Mouse (Mus musculus) heart, postnatal 0 days (tissue): ENCODE results near the gene Gm826. TPM values are rescaled to one million over a fixed set of nuclear protein-coding genes. Genes with fewer than 3 reads are reported as not detected.

Experiments used
- ATAC-seq: fragments of 200-750 bp; cut with Nextera tagmentation; 2 replicates; pipeline ENCODE4 v1.8.0; 2017; ENCODE audit warnings: low read depth, moderate number of reproducible peaks, moderate library complexity; ENCODE audit not compliant: insufficient read depth
- DNase-seq: peaks from one replicate; pipeline ENCODE4 v3.0.0-alpha.2; 2016; ENCODE audit warnings: low spot score
- H3K27ac ChIP-seq: fragments of 300-500 bp; sonication (generic); 2 replicates; pipeline ENCODE4 v1.5.1; 2014; ENCODE audit warnings: low read depth, mild to moderate bottlenecking
- H3K27me3 ChIP-seq: fragments of 300-500 bp; sonication (generic); 2 replicates; pipeline ENCODE4 v1.6.1; 2014; ENCODE audit warnings: low read length, mixed read lengths; ENCODE audit not compliant: control insufficient read depth, insufficient read depth
- H3K36me3 ChIP-seq: fragments of 300-500 bp; sonication (generic); replicated peaks from 2 replicates; pipeline ENCODE4 v1.6.1; 2014; ENCODE audit warnings: low read length, mixed read lengths; ENCODE audit not compliant: control insufficient read depth, insufficient read depth
- H3K4me1 ChIP-seq: fragments of 300-500 bp; sonication (generic); 2 replicates; pipeline ENCODE4 v1.6.1; 2014; ENCODE audit warnings: antibody characterized with exemption; ENCODE audit not compliant: control insufficient read depth, insufficient read depth
- H3K4me2 ChIP-seq: fragments of 300-500 bp; sonication (generic); 2 replicates; pipeline ENCODE4 v1.6.1; 2014; ENCODE audit warnings: low read depth, mild to moderate bottlenecking, low read length, moderate library complexity
- H3K4me3 ChIP-seq: fragments of 300-500 bp; sonication (generic); 2 replicates; pipeline ENCODE4 v1.5.1; 2014; ENCODE audit warnings: low read depth, low read length
- H3K9ac ChIP-seq: fragments of 300-500 bp; sonication (generic); replicated peaks from 2 replicates; pipeline ENCODE4 v1.6.1; 2014; ENCODE audit warnings: low read depth, low read length, mixed read lengths
- H3K9me3 ChIP-seq: fragments of 300-500 bp; sonication (generic); replicated peaks from 2 replicates; pipeline ENCODE4 v1.6.1; 2016; ENCODE audit warnings: low read length; ENCODE audit not compliant: control insufficient read depth
- CTCF ChIP-seq: IDR thresholded peaks from 2 replicates; pipeline ENCODE4 v1.5.1; 2016; ENCODE audit warnings: antibody characterized with exemption, control low read depth, low read depth
- EP300 ChIP-seq: IDR thresholded peaks from 2 replicates; pipeline ENCODE4 v1.6.1; 2016; ENCODE audit warnings: antibody characterized with exemption, low read depth
- WGBS: fragments of 180-500 bp; shearing (Covaris S2); extraction: QIAGEN DNeasy Blood & Tissue Kit; methylation state at CpG from one replicate; pipeline ENCODE4 v1.1.7; 2014; 5-methylcytosine and 5-hydroxymethylcytosine counted together
- polyA plus RNA-seq: library from polyadenylated mRNA; unstranded; fragments of >200 nt; fragmentation: Nextera tagmentation; extraction: Ambion mirVana; gene quantifications from 2 replicates; pipeline ENCODE4 v1.2.1, GENCODE M21; 2015
- total RNA-seq: library from RNA; depleted of rRNA; stranded (reverse); fragments of >200 nt; gene quantifications from 2 replicates; pipeline ENCODE4 v1.2.3, GENCODE M21; 2014; ENCODE audit warnings: low replicate concordance

The Gm826 gene
- total and polyA plus RNA-seq, 2 experiments from 2014 or later, result 1.5 to 8.9 TPM

GRCm38 (mm10) chr2:160365107-160365911 is 31.3 kb upstream of the Gm826 start:
- TF ChIP-seq CTCF (no peak), EP300 (no peak)
- H3K27ac ChIP-seq, result no peak overlapping the region

DNA sequence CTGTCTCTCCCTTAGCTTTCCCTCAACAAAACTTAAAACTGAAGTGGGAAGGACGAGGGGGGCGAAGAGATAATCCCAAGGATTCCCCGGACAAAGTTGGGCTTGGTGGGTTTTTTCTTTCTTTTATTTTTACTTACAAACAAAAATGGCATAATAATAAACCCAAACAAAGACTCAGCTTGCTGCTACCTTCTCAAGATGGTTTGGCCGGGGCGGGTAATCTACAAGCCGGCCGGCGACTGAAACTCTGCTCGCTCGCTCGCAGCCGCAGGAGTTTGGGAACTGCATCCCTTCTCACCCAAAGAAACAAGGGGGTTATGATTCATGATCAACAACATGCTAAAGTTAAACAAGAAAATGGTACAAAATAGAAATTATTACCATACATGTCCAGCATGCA is 30.7 kb upstream of the Gm826 start:
- peak overlapping the region; percentile 53 for H3K4me3 ChIP-seq
- peak overlapping the region; percentile 54; the same call in 1 of the 2 replicates for H3K9ac ChIP-seq
- H3K27ac ChIP-seq, result no peak overlapping the region
- no peaks in the 10 kb centered on the region for H3K9me3 ChIP-seq
- H3K4me1 ChIP-seq, result peaks cover 16% of the 10 kb centered on the region; the same call in 1 of the 2 replicates
- ATAC-seq, result no peak
- WGBS, result 19% methylated on average over 12 of the region's 12 CpGs
- no peaks in the 10 kb centered on the region for H3K36me3 ChIP-seq
- TF ChIP-seq EP300 (no peak), CTCF (no peak)
- peaks cover 57% of the 10 kb centered on the region for H3K27me3 ChIP-seq
- peak overlapping the region; percentile 88 for H3K4me2 ChIP-seq
- no peak for DNase-seq

More at GRCm38 (mm10) chr2:160365107-160365911, 31.3 kb upstream of the Gm826 start:
- Histone ChIP-seq H3K27me3 (peaks cover 57% of the 10 kb centered on the region), H3K36me3 (no peaks in the 10 kb centered on the region), H3K4me1 (peaks cover 16% of the 10 kb centered on the region; the same call in 1 of the 2 replicates), H3K9ac (peak overlapping the region; percentile 54), H3K4me2 (peak overlapping the region; percentile 88), H3K9me3 (no peaks in the 10 kb centered on the region), H3K4me3 (peak overlapping the region; percentile 53)
- 1% methylated on average over 49 of the region's 50 CpGs for WGBS
- DNase-seq (peak; percentile 42), ATAC-seq (no peak)

DNA sequence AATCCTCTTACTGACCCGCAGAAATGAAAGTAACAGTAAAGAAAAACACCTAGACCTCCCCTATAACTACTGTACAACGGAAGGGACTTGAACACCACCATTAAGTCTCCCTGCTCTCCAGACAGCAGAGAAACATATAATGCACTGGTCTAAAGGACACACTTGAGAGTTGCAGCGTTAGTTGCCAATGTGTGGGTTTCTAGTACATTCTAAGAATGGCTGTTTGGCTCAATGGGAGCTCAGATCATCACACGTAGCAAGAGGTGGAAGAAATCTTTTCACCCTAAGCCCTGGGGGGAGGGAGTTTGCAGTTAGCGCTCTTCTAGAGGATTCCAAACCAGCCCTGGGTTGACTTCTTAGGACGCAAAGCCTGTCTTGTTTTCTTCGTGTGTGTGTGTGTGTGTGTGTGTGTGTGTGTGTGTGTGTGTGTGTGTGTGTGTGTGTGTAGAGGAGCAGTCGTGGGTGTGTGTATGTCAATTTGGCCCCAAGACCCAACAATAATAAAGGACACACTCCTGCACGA is 30.2 kb upstream of the Gm826 start:
- Histone ChIP-seq H3K27me3 (peaks cover 57% of the 10 kb centered on the region), H3K36me3 (no peaks in the 10 kb centered on the region), H3K4me2 (peak overlapping the region; percentile 88), H3K9me3 (no peaks in the 10 kb centered on the region), H3K27ac (no peak overlapping the region), H3K9ac (no peak overlapping the region), H3K4me1 (peaks cover 16% of the 10 kb centered on the region; the same call in 1 of the 2 replicates), H3K4me3 (peak overlapping the region; percentile 53)
- WGBS, result 18% methylated on average over 9 of the region's 9 CpGs
- DNase-seq (no peak), ATAC-seq (no peak)
- TF ChIP-seq EP300 (no peak), CTCF (no peak)

DNA sequence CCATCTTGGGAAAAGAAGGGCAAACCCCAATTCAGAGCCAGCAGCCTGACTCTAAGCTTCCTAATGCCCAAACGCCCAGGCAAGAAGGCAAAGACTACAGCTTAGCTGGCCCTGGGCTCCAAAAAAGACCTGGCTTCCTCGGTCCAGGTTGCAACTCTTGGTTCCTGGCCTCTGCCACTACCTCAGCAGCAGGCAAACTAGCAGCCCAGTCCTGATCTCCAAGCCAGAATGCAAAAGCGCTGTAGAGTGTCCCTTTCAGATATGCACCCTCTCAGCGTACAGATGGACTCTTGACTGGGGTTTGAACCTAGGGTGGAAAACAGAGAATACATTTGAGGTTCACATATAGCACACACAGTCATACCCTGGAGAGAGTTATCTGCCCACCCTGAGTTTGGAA is 29.2 kb upstream of the Gm826 start:
- WGBS, result 70% methylated on average over 4 of the region's 4 CpGs

GRCm38 (mm10) chr2:160361442-160362121 is 27.6 kb upstream of the Gm826 start:
- H3K27ac ChIP-seq, result no peak overlapping the region
- ATAC-seq (no peak), DNase-seq (no peak)
- H3K36me3 ChIP-seq, result no peaks in the 10 kb centered on the region
- peaks cover 16% of the 10 kb centered on the region; the same call in 1 of the 2 replicates for H3K4me1 ChIP-seq
- no peak overlapping the region for H3K9ac ChIP-seq
- no peak for TF ChIP-seq CTCF
- TF ChIP-seq EP300, result no peak
- no peak overlapping the region for H3K4me2 ChIP-seq
- WGBS, result 39% methylated on average over 16 of the region's 16 CpGs
- H3K9me3 ChIP-seq, result no peaks in the 10 kb centered on the region
- H3K27me3 ChIP-seq, result peaks cover 62% of the 10 kb centered on the region
- no peak overlapping the region for H3K4me3 ChIP-seq

More for the DNA sequence above, 29.2 kb upstream of the Gm826 start:
- Histone ChIP-seq H3K36me3 (no peaks in the 10 kb centered on the region), H3K9me3 (no peaks in the 10 kb centered on the region), H3K4me1 (peaks cover 16% of the 10 kb centered on the region; the same call in 1 of the 2 replicates), H3K27me3 (peaks cover 57% of the 10 kb centered on the region), H3K4me2 (no peak overlapping the region), H3K9ac (no peak overlapping the region), H3K4me3 (no peak overlapping the region), H3K27ac (no peak overlapping the region)
- DNase-seq, result no peak
- TF ChIP-seq CTCF, result no peak
- no peak for TF ChIP-seq EP300
- no peak for ATAC-seq
